Mouse (Mus musculus): ENCODE measurements around the gene Anapc7. TPM values are rescaled to one million over a fixed set of nuclear protein-coding genes. Genes with fewer than 3 reads are reported as not detected.
A peak's percentile ranks its signal among the peaks of the same experiment; 100 is the strongest.
"Not testable (repeated sequence)": the region's sequence is repeated elsewhere in the genome, so short reads cannot be mapped to it uniquely, and the experiment has no call there.

Anapc7 gene
- total RNA-seq, 2 experiments from 2014 or later: 44.4 to 44.5 TPM

- DNase-seq: peak; percentile 87 to 92
- intact Hi-C loops (cut with DNase I): loop anchor here (5.0 to 10.0 kb wide), 2 partner anchors 225 to 322 kb away; no protein-coding TSS in a partner anchor
Observed at GRCm38 (mm10) chr5:122402772-122403171, 18.7 kb upstream of the Anapc7 start.

GRCm38 (mm10) chr5:122403362-122403761 lies 18.1 kb upstream of the Anapc7 start:
- DNase-seq: no peak
- intact Hi-C loops (cut with DNase I): loop anchor here (5.0 to 10.0 kb wide), 2 partner anchors 224 to 321 kb away; no protein-coding TSS in a partner anchor

- intact Hi-C loops (cut with DNase I): loop anchor here (10.0 kb wide), 1 partner anchor 319 kb away; no protein-coding TSS in a partner anchor
- DNase-seq: no peak
Observed at GRCm38 (mm10) chr5:122405537-122405936, 16.0 kb upstream of the Anapc7 start.

GRCm38 (mm10) chr5:122409692-122410645 lies 11.5 kb upstream of the Anapc7 start:
- DNase-seq: no peak
- intact Hi-C loops (cut with DNase I): loop anchor here (10.0 kb wide), 1 partner anchor 315 kb away; no protein-coding TSS in a partner anchor

GRCm38 (mm10) chr5:122411892-122412291 lies 9.6 kb upstream of the Anapc7 start:
- no peak for DNase-seq
- intact Hi-C loops (cut with DNase I): no loop called here

GRCm38 (mm10) chr5:122412826-122413225 lies 8.7 kb upstream of the Anapc7 start:
- intact Hi-C loops (cut with DNase I): no loop called here
- DNase-seq: peak; percentile 50 to 58

GRCm38 (mm10) chr5:122414351-122414750 lies 7.1 kb upstream of the Anapc7 start:
- no peak for DNase-seq
- intact Hi-C loops (cut with DNase I): no loop called here

GRCm38 (mm10) chr5:122415465-122415864 lies 6.0 kb upstream of the Anapc7 start:
- intact Hi-C loops (cut with DNase I): no loop called here
- no peak for DNase-seq

GRCm38 (mm10) chr5:122420676-122421075 lies 817 bp upstream of the Anapc7 start:
- intact Hi-C loops (cut with DNase I): loop anchor here (5.0 kb wide), 2 partner anchors 207 to 307 kb away; no protein-coding TSS in a partner anchor
- not testable (repeated sequence) for DNase-seq

GRCm38 (mm10) chr5:122422071-122422964 lies 825 bp downstream of the Anapc7 start:
- DNase-seq: peak; percentile 95 to 96
- intact Hi-C loops (cut with DNase I): loop anchor here (5.0 kb wide), 2 partner anchors 205 to 305 kb away; no protein-coding TSS in a partner anchor

GRCm38 (mm10) chr5:122423083-122423482 lies 1.6 kb downstream of the Anapc7 start:
- intact Hi-C loops (cut with DNase I): loop anchor here (5.0 kb wide), 2 partner anchors 204 to 304 kb away; no protein-coding TSS in a partner anchor
- DNase-seq: no peak

- no peak for DNase-seq
- intact Hi-C loops (cut with DNase I): no loop called here
Observed at GRCm38 (mm10) chr5:122425550-122425949, 4.1 kb downstream of the Anapc7 start.

- intact Hi-C loops (cut with DNase I): loop anchor here (5.0 kb wide), 1 partner anchor 287 kb away; no protein-coding TSS in a partner anchor
Observed at GRCm38 (mm10) chr5:122430036-122430775, 8.7 kb downstream of the Anapc7 start.

GRCm38 (mm10) chr5:122431221-122431620 lies 9.7 kb downstream of the Anapc7 start:
- intact Hi-C loops (cut with DNase I): loop anchor here (5.0 kb wide), 1 partner anchor 286 kb away; no protein-coding TSS in a partner anchor
- DNase-seq: no peak

More at GRCm38 (mm10) chr5:122430036-122430775, 8.7 kb downstream of the Anapc7 start:
- no peak for DNase-seq

- DNase-seq: no peak
- intact Hi-C loops (cut with DNase I): loop anchor here (5.0 kb wide), 1 partner anchor 283 kb away; no protein-coding TSS in a partner anchor
Observed at GRCm38 (mm10) chr5:122434541-122434940, 13.0 kb downstream of the Anapc7 start.

- peak in 1 of 2 experiments; percentile 63 for DNase-seq
- intact Hi-C loops (cut with DNase I): no loop called here
Observed at GRCm38 (mm10) chr5:122439400-122440094, 18.1 kb downstream of the Anapc7 start.

- peak in 1 of 2 experiments; percentile 64 for DNase-seq
Observed at GRCm38 (mm10) chr5:122440095-122440630, 18.7 kb downstream of the Anapc7 start.

GRCm38 (mm10) chr5:122444492-122444891 lies 23.0 kb downstream of the Anapc7 start:
- intact Hi-C loops (cut with DNase I): no loop called here

More at GRCm38 (mm10) chr5:122440095-122440630, 18.7 kb downstream of the Anapc7 start:
- intact Hi-C loops (cut with DNase I): no loop called here

More at GRCm38 (mm10) chr5:122444492-122444891, 23.0 kb downstream of the Anapc7 start:
- DNase-seq: no peak
